Mouse (Mus musculus) liver, adult 2 months (tissue): Measurements from ENCODE around the gene Ager. TPM values are rescaled to one million over a fixed set of nuclear protein-coding genes. Genes with fewer than 3 reads are reported as not detected.

Experiments
- DNase-seq: peaks from one replicate; pipeline ENCODE4 v3.0.0-alpha.2; 2011; ENCODE audit warnings: low read depth, low spot score; ENCODE audit errors: extremely low read depth
- H3K27ac ChIP-seq: fragments of 200-500 bp; replicated peaks from 2 replicates; pipeline ENCODE4 v1.5.1; 2012; ENCODE audit warnings: low read depth, mild to moderate bottlenecking, control low read depth, inconsistent platforms, low read length; ENCODE audit not compliant: insufficient read depth
- H3K27me3 ChIP-seq: fragments of 200-500 bp; 2 replicates; pipeline ENCODE4 v1.6.1; 2012; ENCODE audit warnings: mild to moderate bottlenecking, moderate library complexity, low read length, inconsistent platforms; ENCODE audit not compliant: control insufficient read depth, insufficient read depth
- H3K36me3 ChIP-seq: fragments of 200-500 bp; 2 replicates; pipeline ENCODE4 v1.6.1; 2012; ENCODE audit warnings: low read length, inconsistent platforms; ENCODE audit not compliant: control insufficient read depth, insufficient read depth
- H3K4me1 ChIP-seq: fragments of 200-500 bp; 2 replicates; pipeline ENCODE4 v1.6.1; 2011; ENCODE audit warnings: low read length; ENCODE audit not compliant: control insufficient read depth, insufficient read depth
- H3K4me3 ChIP-seq: fragments of 200-500 bp; 2 replicates; pipeline ENCODE4 v1.5.1; 2011; ENCODE audit warnings: low read depth, mild to moderate bottlenecking, control low read depth, low read length, moderate library complexity; ENCODE audit not compliant: insufficient read depth
- H3K79me2 ChIP-seq: fragments of 200-500 bp; 2 replicates; pipeline ENCODE4 v1.6.1; 2012; ENCODE audit warnings: inconsistent platforms, mild to moderate bottlenecking, low read length, moderate library complexity; ENCODE audit not compliant: control insufficient read depth, insufficient read depth
- H3K9ac ChIP-seq: fragments of 200-500 bp; 2 replicates; pipeline ENCODE4 v1.6.1; 2012; ENCODE audit warnings: low read depth, mild to moderate bottlenecking, control low read depth, inconsistent platforms, low read length
- CTCF ChIP-seq: fragments of 200-500 bp; IDR thresholded peaks from 2 replicates; pipeline ENCODE4 v1.5.1; 2011; ENCODE audit warnings: low read depth, low read length, control low read depth
- POLR2A ChIP-seq: fragments of 200-500 bp; IDR thresholded peaks from 2 replicates; pipeline ENCODE4 v1.6.1; 2011; ENCODE audit warnings: low read length, control low read depth; ENCODE audit not compliant: insufficient read depth; ENCODE audit errors: extremely low read depth
- WGBS: fragments of 180-500 bp; shearing (Covaris S2); methylation state at CpG from one replicate; pipeline ENCODE4 v1.1.7; 2018; 5-methylcytosine and 5-hydroxymethylcytosine counted together
- polyA plus RNA-seq: library from polyadenylated mRNA; depleted of rRNA; stranded (reverse); fragments of >200 nt; gene quantifications from 2 replicates; pipeline ENCODE4 v1.2.3, GENCODE M21; 2012
- total RNA-seq: library from RNA; depleted of rRNA; stranded (reverse); fragments of >200 nt; gene quantifications from 2 replicates; pipeline ENCODE4 v1.2.3, GENCODE M21; 2014

Ager gene
- total and polyA plus RNA-seq, 2 experiments, result 0.09 to 0.29 TPM

DNA sequence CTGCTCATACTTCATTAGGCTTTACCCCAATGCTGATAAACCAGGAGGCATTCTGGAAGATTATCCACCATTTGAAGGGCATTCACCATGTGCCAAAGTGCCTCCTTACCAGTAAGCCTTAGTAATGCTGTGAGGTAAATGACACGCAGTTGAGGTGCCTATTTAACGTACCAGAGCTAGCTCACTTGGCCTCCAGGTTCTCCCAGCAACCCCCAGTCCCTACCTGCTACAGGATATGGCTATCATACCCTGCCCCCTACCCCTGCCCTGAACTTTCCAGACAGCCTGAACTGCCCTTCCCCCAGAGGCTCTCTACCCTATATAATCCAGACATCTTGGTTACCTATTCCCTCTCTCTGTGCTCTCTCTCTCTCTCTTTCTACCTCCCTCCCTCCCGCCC is 8.9 kb upstream of the Ager start:
- H3K9ac ChIP-seq, result 0 out of 2 replicates have a peak overlapping the region, but pooled peaks have one; percentile 23
- 0 out of 2 replicates have a peak overlapping the region, but pooled peaks have one; percentile 9 for H3K27ac ChIP-seq

DNA sequence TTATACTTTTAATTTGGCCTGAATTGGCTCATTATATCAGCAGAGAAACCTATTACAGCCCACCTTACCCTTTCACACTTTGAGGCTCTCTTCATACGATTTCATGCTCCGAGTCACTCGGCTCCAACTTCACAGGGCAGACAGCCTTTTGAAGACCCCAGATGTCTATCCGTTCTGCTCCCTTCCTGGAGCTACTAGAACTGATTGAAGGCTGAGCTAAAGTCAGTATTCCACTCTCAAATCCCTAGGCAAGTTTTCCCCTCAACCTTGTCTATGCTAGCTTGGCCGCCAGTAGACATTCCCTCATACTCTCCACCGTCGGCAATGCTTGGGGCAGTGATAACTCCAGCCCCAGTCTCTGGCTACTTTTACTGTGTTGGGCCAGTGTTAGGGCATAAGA is 8.5 kb upstream of the Ager start:
- no peak for DNase-seq

More for the DNA sequence above, 8.9 kb upstream of the Ager start:
- no peaks in the 10 kb centered on the region for H3K36me3 ChIP-seq
- peaks cover 10% of the 10 kb centered on the region for H3K4me1 ChIP-seq
- no peaks in the 10 kb centered on the region for H3K79me2 ChIP-seq
- no peak for DNase-seq
- H3K4me3 ChIP-seq, result no peak overlapping the region
- WGBS, result 78% methylated on average over 3 of the region's 3 CpGs
- TF ChIP-seq CTCF (no peak), POLR2A (no peak)
- no peaks in the 10 kb centered on the region for H3K27me3 ChIP-seq

DNA sequence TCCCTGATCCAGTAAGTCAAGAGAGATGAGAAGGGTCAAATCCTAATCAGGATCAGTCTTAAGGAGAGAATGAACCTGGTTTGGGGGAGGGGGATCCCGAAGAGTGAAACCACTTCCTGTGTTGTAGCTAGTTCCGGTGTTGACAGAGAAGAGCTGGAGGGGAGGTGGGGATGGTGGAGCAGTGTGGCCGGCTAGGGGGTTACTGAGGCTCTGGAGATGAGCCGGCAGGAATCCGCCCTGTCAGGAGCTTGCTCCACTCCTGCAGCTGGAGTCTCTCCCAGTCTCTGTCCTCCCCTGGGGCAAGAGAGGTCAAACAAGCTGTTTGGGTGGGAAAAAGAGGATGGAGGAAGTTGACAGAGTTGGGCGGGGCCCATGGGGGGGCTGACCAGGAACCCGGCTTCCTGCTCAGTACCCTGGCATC is 8.0 kb upstream of the Ager start, which contains the start of gene Gpsm3:
TSS of gene Gpsm3 (plus strand) at position 126 of the 421 bp plus-strand sequence.
- 20% methylated on average over 7 of the region's 7 CpGs for WGBS
- H3K27ac ChIP-seq, result peak within 1 kb of the TSS; percentile 76
- DNase-seq, result peak; percentile 17
- H3K9ac ChIP-seq, result peak within 1 kb of the TSS; percentile 52
- TF ChIP-seq CTCF (no peak), POLR2A (0 out of 2 replicates have a peak, but pooled peaks have one; percentile 25)
- no peaks in the 10 kb centered on the region for H3K79me2 ChIP-seq
- peak within 1 kb of the TSS; percentile 58 for H3K4me3 ChIP-seq
- H3K27me3 ChIP-seq, result no peaks in the 10 kb centered on the region
- H3K36me3 ChIP-seq, result no peaks in the 10 kb centered on the region; the same call in 1 of the 2 replicates
- peaks cover 10% of the 10 kb centered on the region for H3K4me1 ChIP-seq

More for the DNA sequence above, 8.5 kb upstream of the Ager start:
- WGBS, result 72% methylated on average over 7 of the region's 7 CpGs
- Histone ChIP-seq H3K4me1 (peaks cover 10% of the 10 kb centered on the region), H3K79me2 (no peaks in the 10 kb centered on the region), H3K4me3 (no peak overlapping the region; the same call in 1 of the 2 replicates), H3K27ac (peak overlapping the region; percentile 46; the same call in 1 of the 2 replicates), H3K36me3 (no peaks in the 10 kb centered on the region), H3K9ac (no peak overlapping the region), H3K27me3 (no peaks in the 10 kb centered on the region)
- TF ChIP-seq CTCF, result no peak
- TF ChIP-seq POLR2A, result no peak

DNA sequence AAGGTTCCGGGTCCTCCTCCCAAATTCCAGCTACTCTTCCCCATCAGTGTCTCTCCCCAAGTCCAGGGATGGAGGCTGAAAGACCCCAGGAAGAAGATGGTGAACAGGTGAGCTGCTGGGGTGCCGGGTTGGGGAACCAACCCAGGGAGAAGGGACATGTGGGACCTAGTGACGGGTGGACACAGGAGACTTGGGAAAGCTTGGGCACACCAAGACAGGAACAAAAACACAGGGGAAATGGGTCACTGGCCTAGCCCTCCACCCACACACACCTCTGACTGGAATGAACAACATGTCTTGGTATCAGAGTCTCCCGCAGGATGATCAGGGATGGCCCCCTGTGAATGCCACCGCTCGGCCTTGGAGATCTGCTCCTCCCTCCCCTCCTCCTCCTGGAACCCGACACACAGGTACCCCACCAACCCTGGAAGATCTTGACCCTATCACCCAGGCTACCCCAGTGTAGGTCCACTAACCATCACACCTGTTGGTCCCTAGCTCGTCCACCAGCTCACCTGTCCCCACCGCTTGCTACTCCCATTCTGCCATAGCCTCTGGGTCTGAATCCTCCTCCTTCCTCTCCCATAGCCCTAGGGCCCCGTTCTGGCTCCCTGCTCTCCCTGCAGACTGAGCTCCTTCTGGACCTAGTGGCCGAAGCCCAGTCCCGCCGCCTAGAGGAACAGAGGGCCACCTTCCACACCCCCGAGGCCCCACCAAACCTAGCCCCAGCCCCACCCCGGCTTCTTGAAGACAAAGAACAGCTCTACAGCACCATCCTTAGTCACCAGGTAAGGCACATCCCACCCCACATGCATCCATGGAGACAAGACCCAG is 7.3 kb upstream of the Ager start:
- no peaks in the 10 kb centered on the region for H3K79me2 ChIP-seq
- no peak for DNase-seq
- 78% methylated on average over 15 of the region's 15 CpGs for WGBS
- peak overlapping the region; percentile 58 for H3K4me3 ChIP-seq
- H3K36me3 ChIP-seq, result no peaks in the 10 kb centered on the region; the same call in 1 of the 2 replicates
- H3K9ac ChIP-seq, result peak overlapping the region; percentile 41
- no peak for TF ChIP-seq POLR2A
- TF ChIP-seq CTCF, result no peak
- H3K27me3 ChIP-seq, result no peaks in the 10 kb centered on the region
- H3K27ac ChIP-seq, result peak overlapping the region; percentile 59
- peaks cover 10% of the 10 kb centered on the region for H3K4me1 ChIP-seq

DNA sequence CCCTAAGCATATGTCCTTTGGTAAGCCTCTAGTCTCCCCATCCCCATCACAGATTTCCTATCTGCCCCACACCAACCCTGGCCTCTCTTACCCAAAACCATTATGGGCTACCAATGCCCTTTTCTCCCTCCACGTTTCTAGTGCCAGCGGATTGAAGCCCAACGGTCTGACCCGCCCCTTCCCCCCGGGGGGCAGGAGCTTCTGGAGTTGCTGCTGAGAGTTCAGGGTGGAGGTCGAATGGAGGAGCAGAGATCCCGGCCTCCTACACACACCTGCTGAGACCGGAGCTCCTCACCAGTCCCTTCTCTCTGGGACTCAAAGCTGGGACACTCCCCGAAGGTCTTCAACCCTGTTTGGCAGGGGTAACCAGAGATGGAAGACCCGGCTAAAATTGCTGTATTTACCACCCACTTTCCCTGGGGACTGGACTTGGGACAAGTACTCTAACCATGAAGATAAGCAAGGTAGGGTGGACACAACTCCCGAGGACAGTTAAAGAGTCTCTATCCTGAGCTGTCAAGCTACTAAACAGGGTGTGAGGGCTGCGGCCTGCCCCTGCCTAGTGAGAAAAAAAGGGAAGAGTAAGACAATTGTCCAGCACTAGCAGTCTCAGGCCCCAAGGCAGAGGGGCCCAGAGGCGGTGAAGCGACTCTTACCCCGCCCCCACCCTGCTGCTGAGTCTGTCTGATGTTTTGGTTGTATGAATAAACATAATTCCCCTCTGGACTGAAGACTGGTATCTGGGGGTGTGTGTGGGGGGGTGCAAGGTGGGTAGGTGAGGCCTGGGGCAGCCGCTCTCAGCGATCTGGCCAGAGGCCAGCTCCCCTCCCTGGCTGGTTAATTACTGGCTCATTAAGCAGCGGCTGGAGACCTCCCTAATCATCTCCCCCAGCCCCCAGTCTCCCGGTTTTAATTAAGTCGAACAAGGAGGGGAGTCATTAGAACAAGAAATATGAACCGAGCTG is 6.4 kb upstream of the Ager start, which contains the start of gene Pbx2:
TSS of gene Pbx2 (plus strand) at position 238 of the 965 bp plus-strand sequence.
- Histone ChIP-seq H3K79me2 (no peaks in the 10 kb centered on the region), H3K9ac (peak within 1 kb of the TSS; percentile 92), H3K36me3 (peaks cover 2% of the 10 kb centered on the region; the same call in 1 of the 2 replicates), H3K27ac (peak within 1 kb of the TSS; percentile 74), H3K4me3 (peak within 1 kb of the TSS; percentile 77), H3K27me3 (no peaks in the 10 kb centered on the region), H3K4me1 (peaks cover 10% of the 10 kb centered on the region)
- DNase-seq, result no peak
- 14% methylated on average over 21 of the region's 21 CpGs for WGBS
- no peak for TF ChIP-seq CTCF
- TF ChIP-seq POLR2A, result no peak
